Mouse (Mus musculus): Measurements from ENCODE around the gene Osbpl2.

Osbpl2 gene

GRCm38 (mm10) chr2:180118661-180119438 lies at the start of gene Osbpl2:
TSS of gene Osbpl2 (plus strand) at chr2:180119306.
- DNase-seq (ENCODE audit: low spot score) = peak; percentile 100

DNA sequence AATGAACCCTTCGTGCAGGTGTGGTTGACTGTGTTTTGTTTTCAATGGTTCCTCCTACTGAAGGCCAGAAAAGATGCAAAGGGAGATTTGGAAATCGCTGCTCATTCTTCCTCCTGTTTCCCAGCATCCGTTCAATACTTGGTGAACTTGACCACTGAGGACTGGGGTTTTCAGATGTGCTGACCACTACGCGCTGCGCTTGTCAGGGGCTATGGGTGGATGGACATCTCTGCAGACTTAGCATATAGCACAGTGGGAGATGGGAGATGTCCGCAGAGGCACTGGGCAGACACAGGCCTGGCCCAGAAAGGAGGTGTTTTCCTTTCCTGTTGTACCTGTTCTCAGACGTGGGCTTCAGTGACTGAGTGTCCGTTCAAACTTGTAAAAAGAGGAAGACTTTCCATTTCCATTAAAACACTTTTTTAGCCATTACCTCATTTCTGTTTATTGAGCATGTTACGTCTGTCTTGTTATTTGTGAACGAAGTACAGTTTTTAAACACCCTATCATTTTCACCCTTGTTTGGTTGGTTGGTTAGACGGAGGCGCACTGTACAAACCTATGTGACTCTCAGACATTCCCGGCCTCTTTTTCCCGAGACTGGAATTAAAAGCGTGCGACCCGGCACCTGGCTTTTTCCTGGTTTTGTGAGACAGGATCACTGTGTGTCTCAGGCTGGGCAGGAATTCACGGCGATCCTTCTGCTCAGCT lies 49.2 kb upstream of the Osbpl2 start:
- no peak for DNase-seq (ENCODE audit: low spot score)

DNA sequence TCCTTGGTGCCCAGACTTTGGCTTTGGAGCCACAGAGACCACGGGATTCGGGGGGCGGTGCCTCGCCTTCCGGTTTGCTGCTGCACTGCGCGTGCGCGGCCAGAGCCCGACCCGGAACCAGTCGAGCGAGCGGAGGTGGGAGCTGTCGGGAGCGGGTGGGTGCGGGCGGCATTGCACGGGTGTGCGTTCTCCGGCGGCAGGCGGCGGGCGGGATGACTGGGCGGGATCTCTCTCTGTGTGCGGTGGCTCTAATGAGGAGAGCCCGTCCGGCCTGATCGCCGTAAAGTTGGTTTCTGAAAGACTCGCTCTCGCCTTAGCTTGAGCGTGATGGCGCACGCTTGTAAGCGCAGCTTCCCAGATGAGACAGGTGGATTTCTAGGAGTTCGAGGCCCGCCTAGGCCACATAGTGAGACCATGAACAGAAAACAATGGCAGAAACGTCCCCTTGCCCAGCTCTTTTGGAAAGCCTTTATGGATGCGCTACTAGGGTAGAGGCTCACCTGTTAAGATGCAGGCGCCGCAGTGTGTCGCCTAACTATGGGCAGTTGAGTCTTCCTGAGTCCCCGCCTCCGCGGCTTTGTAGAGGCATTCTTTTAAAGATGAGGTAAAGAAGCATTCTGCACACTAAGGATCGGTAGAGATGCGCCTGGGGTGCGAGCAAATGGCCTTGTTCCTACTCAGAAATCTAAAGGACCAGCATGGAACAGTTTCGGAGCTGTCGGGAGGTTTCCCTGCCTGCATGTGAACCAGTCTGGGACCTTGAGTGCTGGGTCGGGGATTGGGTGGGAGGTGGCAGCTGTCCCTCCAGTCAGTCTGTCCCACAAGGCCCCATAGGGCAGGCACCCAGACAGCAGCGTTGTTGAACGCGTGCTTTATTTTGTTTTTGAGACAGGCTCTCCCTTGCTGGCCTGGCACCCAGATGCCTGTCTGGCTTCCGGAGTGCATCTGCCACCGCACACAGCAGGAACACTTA lies 48.3 kb upstream of the Osbpl2 start, which contains the start of gene Mtg2:
TSS of gene Mtg2 (plus strand) at position 108 of the 973 bp plus-strand sequence.
- DNase-seq (ENCODE audit: low spot score) = peak; percentile 93

DNA sequence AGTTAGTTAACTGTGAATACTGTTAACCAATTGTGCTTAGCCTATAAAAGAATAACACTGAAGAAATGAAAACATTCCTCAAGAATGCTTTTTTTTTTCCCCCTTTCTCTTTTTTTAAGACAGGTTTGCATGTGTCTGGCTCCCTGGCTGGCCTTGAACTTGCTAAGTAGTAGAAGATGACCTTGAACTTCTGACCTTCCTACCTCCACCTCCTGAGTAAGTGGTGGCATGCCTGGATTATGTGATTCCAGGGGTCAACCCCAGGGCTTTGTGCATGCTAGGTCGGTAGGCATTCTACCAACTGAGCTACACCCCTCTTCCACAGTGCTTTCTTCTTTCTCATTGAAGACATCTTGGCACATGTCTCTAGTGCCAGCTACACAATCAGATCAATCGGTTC lies 47.4 kb upstream of the Osbpl2 start:
- DNase-seq (ENCODE audit: low spot score) = no peak

- no peak for DNase-seq (ENCODE audit: low spot score)
These were observed 46.2 kb upstream of the Osbpl2 start for GRCm38 (mm10) chr2:180072886-180073285.

- DNase-seq (ENCODE audit: low spot score) = no peak
These were observed 41.5 kb upstream of the Osbpl2 start for GRCm38 (mm10) chr2:180077622-180078021.

GRCm38 (mm10) chr2:180080680-180081079 lies 38.4 kb upstream of the Osbpl2 start:
- DNase-seq (ENCODE audit: low spot score) = no peak

GRCm38 (mm10) chr2:180083063-180083462 lies 36.0 kb upstream of the Osbpl2 start:
- no peak for DNase-seq (ENCODE audit: low spot score)

- DNase-seq (ENCODE audit: low spot score) = no peak
These were observed 34.5 kb upstream of the Osbpl2 start for GRCm38 (mm10) chr2:180084565-180084964.

DNA sequence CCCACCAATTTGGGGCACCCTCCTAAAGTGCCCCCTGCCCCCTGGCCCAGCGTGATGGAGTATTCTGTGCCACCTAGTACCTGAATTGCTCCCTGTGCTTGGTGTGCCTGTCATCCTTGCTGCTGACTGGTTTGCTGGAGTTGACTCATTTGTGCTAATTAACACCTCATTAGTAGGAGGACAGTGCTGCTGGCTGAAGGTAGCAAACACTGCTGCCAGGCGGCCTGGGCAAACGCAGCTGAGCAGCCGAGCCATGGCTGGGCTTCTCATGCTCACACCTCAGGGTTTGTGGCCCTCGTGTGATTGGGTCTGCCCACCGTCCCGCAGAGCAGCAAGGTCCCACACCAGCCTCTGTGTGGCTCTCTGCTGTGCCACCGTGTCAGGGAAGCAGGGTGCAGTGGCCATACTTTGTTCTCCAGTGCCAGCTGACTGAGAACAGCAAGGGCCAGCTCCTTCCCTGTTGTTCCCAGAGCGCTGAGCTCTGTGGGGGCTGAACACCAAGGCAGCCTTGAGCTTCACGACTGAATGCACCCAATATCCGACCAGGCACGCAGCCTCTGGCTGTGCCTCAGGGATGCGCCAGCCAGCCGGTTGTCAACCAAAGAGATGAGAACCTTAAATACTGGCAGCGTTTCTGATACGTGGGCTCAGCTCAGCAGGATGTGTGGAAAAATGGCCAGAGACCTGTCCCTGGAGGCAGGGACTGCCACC lies 33.0 kb upstream of the Osbpl2 start:
- no peak for DNase-seq (ENCODE audit: low spot score)

DNA sequence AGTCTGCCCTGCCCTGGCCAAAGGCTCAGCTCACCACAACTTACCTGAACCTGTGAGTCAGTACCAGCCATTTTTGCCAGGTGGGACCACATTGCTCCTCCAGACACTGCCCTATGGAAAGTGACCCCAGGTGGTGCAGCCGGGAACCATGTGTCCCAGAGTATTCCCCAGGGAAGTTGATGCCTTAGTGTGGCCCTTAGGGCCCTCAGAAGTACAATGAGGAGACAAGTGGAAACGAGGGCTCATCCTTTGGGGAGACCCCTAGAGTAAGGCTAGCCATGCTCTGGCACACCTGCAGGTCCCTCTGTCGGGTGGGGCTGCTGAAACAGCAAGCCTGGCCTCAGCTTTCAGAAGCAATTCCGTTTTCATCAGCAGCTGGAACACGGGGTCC lies 32.5 kb upstream of the Osbpl2 start:
- no peak for DNase-seq (ENCODE audit: low spot score)

- no peak for DNase-seq (ENCODE audit: low spot score)
These were observed 31.6 kb upstream of the Osbpl2 start for GRCm38 (mm10) chr2:180087472-180087871.

DNA sequence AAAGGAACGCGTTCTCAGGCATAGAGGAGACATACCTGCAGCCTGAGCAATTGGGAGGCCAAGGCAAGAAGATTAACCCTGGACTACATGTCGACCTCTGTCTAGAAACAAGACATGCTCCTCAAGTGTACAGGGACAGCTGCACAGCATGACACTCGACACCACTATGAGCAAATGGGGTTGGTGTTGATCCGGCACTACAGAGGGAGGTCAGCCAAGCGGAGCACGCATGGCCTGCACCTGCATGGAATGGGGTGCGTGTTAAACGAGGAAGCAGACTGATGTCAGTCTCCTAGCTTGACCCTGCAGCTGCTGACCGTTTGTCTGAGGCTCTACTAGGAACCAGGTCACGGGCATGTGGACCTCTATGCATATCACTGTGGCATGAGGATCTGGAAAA lies 28.8 kb upstream of the Osbpl2 start:
- DNase-seq (ENCODE audit: low spot score) = no peak

- no peak for DNase-seq (ENCODE audit: low spot score)
These were observed 23.4 kb upstream of the Osbpl2 start for GRCm38 (mm10) chr2:180095711-180096110.

DNA sequence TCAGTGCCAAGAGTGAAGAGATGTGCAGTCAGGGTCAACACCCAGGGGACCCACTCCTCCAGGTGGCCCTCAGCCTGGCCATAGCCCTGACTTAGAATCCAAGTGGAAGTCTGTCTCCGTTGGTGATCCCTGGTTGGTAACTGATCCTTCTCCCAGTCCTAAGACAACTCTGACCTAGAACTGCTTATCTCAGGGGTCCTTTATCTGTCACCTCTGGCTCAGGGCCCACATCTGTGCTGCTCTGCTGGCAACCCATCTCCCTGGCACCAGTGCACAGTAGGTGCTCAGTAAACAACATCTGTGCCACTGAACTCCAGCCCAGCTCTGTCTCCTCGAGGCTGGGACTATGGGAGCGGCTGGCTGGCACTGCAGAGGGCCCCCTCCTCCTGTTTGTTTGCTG lies 21.5 kb upstream of the Osbpl2 start:
- DNase-seq (ENCODE audit: low spot score) = no peak

DNA sequence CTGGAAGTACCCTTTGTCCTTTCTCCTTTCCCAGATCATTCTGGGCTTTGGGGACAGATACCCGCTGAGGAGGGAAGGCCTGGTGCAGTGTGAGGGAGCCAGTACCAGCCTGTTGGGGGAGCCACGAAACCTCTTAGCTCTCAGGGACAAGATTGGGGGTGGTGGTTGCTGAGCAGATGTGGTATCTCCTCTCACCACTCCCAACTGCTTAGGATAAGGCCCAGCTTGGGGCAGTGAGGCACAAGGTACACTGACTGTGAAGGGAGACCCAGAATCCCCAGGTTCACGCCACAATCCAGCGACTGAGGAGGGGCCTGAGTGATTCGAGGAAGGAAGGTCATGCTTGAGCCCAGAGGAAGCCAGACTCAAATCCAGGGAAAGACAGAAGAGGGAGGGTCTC lies 20.9 kb upstream of the Osbpl2 start:
- DNase-seq (ENCODE audit: low spot score) = no peak

DNA sequence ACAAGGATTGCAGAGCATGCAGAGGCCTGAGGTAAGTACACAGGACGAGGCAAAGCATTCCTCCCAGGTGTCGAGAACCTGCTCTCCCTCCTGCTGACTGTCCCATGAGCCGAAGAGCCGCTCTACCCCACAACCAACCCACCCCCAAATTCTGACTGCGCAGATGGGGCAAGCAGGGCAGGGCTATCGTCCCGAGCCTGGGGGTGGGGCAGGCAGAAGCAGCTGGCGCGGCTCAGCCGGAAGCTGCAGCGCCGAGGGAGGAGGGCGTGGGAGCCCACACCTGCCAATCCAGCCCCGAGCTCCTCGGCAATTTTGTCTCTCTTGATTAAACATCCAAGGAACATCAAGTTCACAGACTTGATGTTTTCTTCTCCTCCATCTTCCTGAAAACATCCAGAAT lies 19.6 kb upstream of the Osbpl2 start:
- DNase-seq (ENCODE audit: low spot score) = no peak

DNA sequence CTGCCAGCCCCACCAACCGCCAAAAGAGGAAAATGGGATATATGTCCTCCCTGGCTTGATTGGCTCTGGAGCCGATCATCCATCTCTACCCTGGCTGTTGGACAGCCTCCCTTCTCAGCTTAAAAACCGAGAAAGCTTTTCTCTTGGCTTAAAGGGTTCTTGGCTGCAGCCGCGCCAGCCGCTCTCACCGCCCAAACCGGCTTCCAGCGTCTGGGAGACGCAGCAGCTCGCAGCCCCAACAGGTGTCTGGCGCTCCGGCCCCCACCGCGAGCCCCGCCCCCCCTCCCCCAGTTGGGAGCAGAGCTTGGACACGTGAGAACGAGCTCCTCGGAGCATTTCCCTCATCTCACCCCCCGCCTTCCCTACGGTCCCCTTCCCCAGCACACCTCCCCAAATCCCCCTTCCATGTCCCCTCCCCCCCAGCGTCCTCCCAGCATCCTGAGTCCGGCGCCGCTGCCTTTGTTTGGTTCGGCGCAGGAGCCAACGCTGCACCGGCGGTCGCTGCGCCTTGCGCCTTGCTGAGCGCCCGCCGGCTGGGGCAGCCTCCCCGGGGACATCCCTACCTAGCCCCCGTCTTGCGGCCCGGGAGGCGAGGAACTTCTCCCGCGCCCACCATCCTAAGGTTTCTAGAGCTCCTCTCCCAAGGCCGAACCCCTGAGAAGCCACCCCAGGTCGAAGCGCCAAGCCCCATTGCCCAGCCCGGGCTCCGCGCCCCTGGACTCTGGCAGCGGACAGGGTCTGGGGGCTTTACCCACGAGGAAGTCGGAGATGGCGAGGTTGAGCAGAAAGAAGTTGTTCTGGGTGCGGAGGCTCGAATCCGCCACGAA lies 15.7 kb upstream of the Osbpl2 start:
- no peak for DNase-seq (ENCODE audit: low spot score)

- DNase-seq (ENCODE audit: low spot score) = peak; percentile 83
These were observed 15.0 kb upstream of the Osbpl2 start, which contains the start of gene Hrh3 for GRCm38 (mm10) chr2:180103978-180104658. TSS of gene Hrh3 (minus strand) at chr2:180104488.

Data from yolk sac, embryonic 10.5 days (tissue).